Mouse (Mus musculus): ENCODE data around the gene Cers2.

DNA sequence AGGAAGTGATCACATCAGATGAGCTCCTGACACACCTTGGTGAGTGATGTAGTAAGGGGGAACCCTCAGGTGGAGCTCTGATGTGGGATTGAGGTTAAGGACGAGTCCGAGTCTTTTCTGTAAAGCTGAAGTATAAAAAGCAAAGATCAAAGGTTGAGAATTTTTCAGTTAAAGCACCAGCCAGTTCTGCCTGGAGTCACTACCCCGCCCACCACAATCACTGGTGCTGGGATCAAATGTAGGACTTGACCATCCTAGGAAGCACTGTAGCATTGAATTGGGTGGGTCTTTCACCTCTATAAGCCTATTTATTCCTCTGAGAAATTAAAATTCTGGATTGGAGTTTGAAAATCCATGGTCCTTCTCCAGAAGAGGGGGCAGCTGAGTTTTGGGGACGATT is 23.6 kb upstream of the Cers2 start:
- TF ChIP-seq CTCF (IDR thresholded peaks at IDR 0.05; ENCODE audit: extremely low read depth, insufficient read depth, low read length) (no peak), POLR2A (IDR thresholded peaks at IDR 0.05; ENCODE audit: extremely low read depth, insufficient read depth, low read length) (no peak)
